ENCODE assay signal across 16 mouse cellular contexts in genomic region chr7:101955862-101956261, GRCm38 (mm10). TPM values are rescaled to one million over a fixed set of nuclear protein-coding genes. Genes with fewer than 3 reads are reported as not detected.
"Had no signal": no experiment of that assay in that cellular context is flagged by ENCODE, and none has a peak within 500 bp of the region (broad histone marks: within the 10 kb centered on the region; RNA-seq: fewer than 3 reads in every experiment).

No protein-coding gene starts in this region.

- H3K27ac ChIP-seq: left cerebral cortex, adult 2 months; limb, embryonic 15.5 days; liver, embryonic 14.5 days; midbrain, embryonic 15.5 days; neural tube, embryonic 12.5 days; stomach, postnatal 0 days had no signal

- H3K9me3 ChIP-seq: limb, embryonic 15.5 days; midbrain, embryonic 15.5 days; neural tube, embryonic 12.5 days had no signal

- H3K27me3 ChIP-seq: limb, embryonic 15.5 days; midbrain, embryonic 15.5 days; neural tube, embryonic 12.5 days had no signal

- DNase-seq: kidney, adult 8-10 months; kidney, postnatal 10 days; kidney, postnatal 4 days; lung, adult 18-20 months; lung, postnatal 36 days; thymus, postnatal 4 days had no signal

- H3K36me3 ChIP-seq: limb, embryonic 15.5 days; midbrain, embryonic 15.5 days; neural tube, embryonic 12.5 days had no signal

- H3K4me2 ChIP-seq: limb, embryonic 15.5 days; midbrain, embryonic 11.5 days; midbrain, embryonic 15.5 days; neural tube, embryonic 12.5 days had no signal

- H3K4me3 ChIP-seq: left cerebral cortex, adult 2 months; limb, embryonic 15.5 days; midbrain, embryonic 15.5 days; neural tube, embryonic 12.5 days had no signal

- ATAC-seq: midbrain, embryonic 15.5 days had no signal

- H3K9ac ChIP-seq: limb, embryonic 15.5 days; liver, embryonic 14.5 days; midbrain, embryonic 15.5 days; neural tube, embryonic 12.5 days had no signal

- H3K4me1 ChIP-seq: midbrain, embryonic 15.5 days; neural tube, embryonic 12.5 days had no signal

RNA-seq across cellular contexts. Expression of gene Tomt, which starts 49.7 kb away (rescaled TPM):
- total RNA-seq: left cerebral cortex, adult 2 months; megakaryocyte progenitor cell, adult 5-6 weeks; monocyte, adult 5-6 weeks; neutrophil, adult 5-6 weeks had no signal
- polyA plus RNA-seq: stomach, postnatal 0 days had no signal
